Mouse (Mus musculus): ENCODE data around the gene Zic2.

- TF ChIP-seq CTCF (IDR thresholded peaks at IDR 0.05; ENCODE audit: low read depth, low read length) (no peak), GATA2 (IDR thresholded peaks at IDR 0.05; ENCODE audit: borderline replicate concordance, low read depth, low read length) (no peak)
Measured at GRCm38 (mm10) chr14:122476822-122477215, 1.6 kb downstream of the Zic2 start.
